Mouse (Mus musculus): ENCODE data around the gene Dpp8. TPM values are rescaled to one million over a fixed set of nuclear protein-coding genes. Genes with fewer than 3 reads are reported as not detected.

The Dpp8 gene
- total and polyA plus RNA-seq, 3 experiments = 36.0 to 53.2 (median 39.9) TPM

DNA sequence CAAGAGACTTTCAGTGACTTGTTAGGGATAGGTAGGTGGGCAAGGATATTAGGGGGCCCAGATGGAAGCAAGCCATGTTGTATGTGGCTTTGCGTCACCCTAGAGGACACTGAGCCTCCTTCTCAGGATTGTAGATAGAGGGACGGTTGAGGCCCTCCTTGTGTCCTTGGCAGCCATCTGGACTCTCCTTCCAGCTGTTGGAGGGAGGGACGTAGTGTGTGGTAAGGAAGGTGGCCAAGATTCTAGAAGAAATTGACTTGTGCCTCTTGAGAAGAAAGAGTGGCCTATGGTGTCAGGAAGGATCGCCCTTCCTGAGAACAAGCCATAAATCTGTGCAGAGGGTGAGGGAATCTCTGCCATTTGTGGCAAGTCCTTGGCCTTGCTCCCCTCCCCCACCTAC, 74.6 kb downstream of the Dpp8 start:
- in situ Hi-C loops (cut with MboI; ENCODE audit: low pct_ligation_motif_present, low pct_unique_long_range_greater_than_20kb, low sequenced_read_pairs) = no loop called here
- no peaks in the 10 kb centered on the region for H3K27me3 ChIP-seq (replicated peaks)
- DNase-seq (ENCODE audit: extremely low read depth) = no peak

DNA sequence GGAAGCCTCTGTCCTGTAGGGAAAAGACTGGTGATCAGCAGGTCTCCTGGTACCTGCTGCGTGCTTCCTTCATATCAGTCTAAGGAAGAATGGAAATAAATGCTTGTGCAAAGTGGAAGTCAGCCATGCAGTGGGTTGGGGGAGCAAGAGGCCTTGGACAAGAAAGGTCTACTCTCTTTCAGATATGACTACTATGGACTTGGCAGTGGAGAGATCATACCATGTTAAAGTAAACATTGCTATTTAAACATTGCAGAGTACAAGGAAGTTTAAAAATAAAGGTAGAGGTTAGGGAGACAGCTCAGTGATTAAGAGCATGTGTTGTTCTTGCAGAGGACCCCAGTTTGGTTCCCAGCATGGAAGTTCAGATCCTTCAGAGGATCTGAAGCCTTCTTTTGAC, 75.7 kb downstream of the Dpp8 start:
- dilution Hi-C loops (cut with MboI; ENCODE audit: extremely low pct_ligation_motif_present, extremely low pct_unique_long_range_greater_than_20kb, low sequenced_read_pairs) = no loop called here
- Histone ChIP-seq H3K79me2 (replicated peaks; ENCODE audit: control insufficient read depth, extremely low read depth, insufficient read depth, poor library complexity, severe bottlenecking) (no peaks in the 10 kb centered on the region), H3K4me3 (replicated peaks in 1 of 3; ENCODE audit: low read depth in 2 of 3, low read length in 2 of 3, poor library complexity in 1 of 3) (no peak overlapping the region), H3K4me1 (ENCODE audit: control insufficient read depth in 1 of 2, insufficient read depth in 2 of 2) (peaks cover 4 to 20% of the 10 kb centered on the region in 2 experiments), H3K9me3 (replicated peaks; ENCODE audit: low read length) (no peaks in the 10 kb centered on the region), H3K4me2 (ENCODE audit: insufficient read depth, low read depth, poor library complexity, severe bottlenecking) (no peak overlapping the region), H3K27me3 (replicated peaks) (no peaks in the 10 kb centered on the region), H3K9ac (ENCODE audit: insufficient read depth, low read depth) (no peak overlapping the region), H3K36me3 (replicated peaks in 1 of 2; ENCODE audit: control insufficient read depth in 1 of 2, insufficient read depth in 1 of 2, low read length in 1 of 2) (no peaks in the 10 kb centered on the region), H3K27ac (ENCODE audit: insufficient read depth, low read depth) (no peak overlapping the region)
- in situ Hi-C loops (cut with MboI; ENCODE audit: low pct_ligation_motif_present, low pct_unique_long_range_greater_than_20kb, low sequenced_read_pairs) = no loop called here
- TF ChIP-seq RCOR1 (conservative IDR thresholded peaks at IDR 0.05; ENCODE audit: low read depth, low read length) (no peak), CHD1 (IDR thresholded peaks at IDR 0.05; ENCODE audit: low read depth, low read length) (no peak), MAZ (IDR thresholded peaks at IDR 0.05; ENCODE audit: low read depth, low read length) (no peak), MAFK (IDR thresholded peaks at IDR 0.05; ENCODE audit: insufficient replicate concordance, low read length) (no peak), KAT2A (IDR thresholded peaks at IDR 0.05; ENCODE audit: insufficient replicate concordance, low read length) (no peak), POLR2AphosphoS2 (IDR thresholded peaks at IDR 0.05; ENCODE audit: low read depth, low read length) (no peak), ELF1 (IDR thresholded peaks at IDR 0.05; ENCODE audit: low read depth, low read length) (no peak), ZNF384 (IDR thresholded peaks at IDR 0.05; ENCODE audit: low read depth, low read length) (no peak), TCF12 (IDR thresholded peaks at IDR 0.05; ENCODE audit: low read depth, low read length) (no peak), GABPA (IDR thresholded peaks at IDR 0.05; ENCODE audit: insufficient replicate concordance, low read depth, low read length) (no peak), JUN (IDR thresholded peaks at IDR 0.05; ENCODE audit: insufficient read depth, low read depth, low read length) (no peak), JUND (conservative IDR thresholded peaks at IDR 0.05; ENCODE audit: low read depth, low read length) (no peak), EP300 (IDR thresholded peaks at IDR 0.05; ENCODE audit: low read length) (no peak), TBP (conservative IDR thresholded peaks at IDR 0.05; ENCODE audit: low read depth, low read length) (no peak), MYC (IDR thresholded peaks at IDR 0.05; ENCODE audit: low read depth, low read length) (no peak), BHLHE40 (IDR thresholded peaks at IDR 0.05; ENCODE audit: low read depth, low read length) (no peak), MXI1 (IDR thresholded peaks at IDR 0.05; ENCODE audit: low read depth, low read length) (no peak), ZC3H11A (IDR thresholded peaks at IDR 0.05; ENCODE audit: low read depth, low read length) (no peak)
- no peak for DNase-seq (ENCODE audit: extremely low read depth)

More for the DNA sequence above, 74.6 kb downstream of the Dpp8 start:
- TF ChIP-seq ELF1 (IDR thresholded peaks at IDR 0.05; ENCODE audit: low read depth, low read length) (no peak), USF2 (conservative IDR thresholded peaks at IDR 0.05; ENCODE audit: low read depth, low read length) (no peak), JUND (conservative IDR thresholded peaks at IDR 0.05; ENCODE audit: low read depth, low read length) (no peak), UBTF (IDR thresholded peaks at IDR 0.05; ENCODE audit: low read depth, low read length) (no peak), MYC (IDR thresholded peaks at IDR 0.05; ENCODE audit: low read depth, low read length) (no peak), POLR2A (IDR thresholded peaks at IDR 0.05; ENCODE audit: low read depth, low read length) (no peak), PAX5 (IDR thresholded peaks at IDR 0.05; ENCODE audit: low read length) (no peak), ZNF384 (IDR thresholded peaks at IDR 0.05; ENCODE audit: low read depth, low read length) (no peak), CTCF (conservative IDR thresholded peaks at IDR 0.05 in 1 of 2, IDR thresholded peaks at IDR 0.05 in 1 of 2; ENCODE audit: low read depth in 2 of 2, low read length in 2 of 2) (no peak), CHD1 (IDR thresholded peaks at IDR 0.05; ENCODE audit: low read depth, low read length) (no peak), SIN3A (IDR thresholded peaks at IDR 0.05; ENCODE audit: low read length) (no peak), E2F4 (IDR thresholded peaks at IDR 0.05; ENCODE audit: insufficient replicate concordance, low read depth, low read length) (no peak), KAT2A (IDR thresholded peaks at IDR 0.05; ENCODE audit: insufficient replicate concordance, low read length) (no peak), RCOR1 (conservative IDR thresholded peaks at IDR 0.05; ENCODE audit: low read depth, low read length) (no peak), TBP (conservative IDR thresholded peaks at IDR 0.05; ENCODE audit: low read depth, low read length) (no peak), TCF12 (IDR thresholded peaks at IDR 0.05; ENCODE audit: low read depth, low read length) (no peak)
- Histone ChIP-seq H3K4me2 (ENCODE audit: insufficient read depth, low read depth, poor library complexity, severe bottlenecking) (no peak overlapping the region), H3K9ac (ENCODE audit: insufficient read depth, low read depth) (no peak overlapping the region), H3K9me3 (replicated peaks; ENCODE audit: low read length) (peaks cover 3% of the 10 kb centered on the region), H3K27ac (ENCODE audit: insufficient read depth, low read depth) (no peak overlapping the region), H3K4me3 (replicated peaks in 1 of 3; ENCODE audit: low read depth in 2 of 3, low read length in 2 of 3, poor library complexity in 1 of 3) (no peak overlapping the region), H3K79me2 (replicated peaks; ENCODE audit: control insufficient read depth, extremely low read depth, insufficient read depth, poor library complexity, severe bottlenecking) (no peaks in the 10 kb centered on the region), H3K36me3 (replicated peaks in 1 of 2; ENCODE audit: control insufficient read depth in 1 of 2, insufficient read depth in 1 of 2, low read length in 1 of 2) (no peaks in the 10 kb centered on the region), H3K4me1 (ENCODE audit: control insufficient read depth in 1 of 2, insufficient read depth in 2 of 2) (peaks cover 4 to 20% of the 10 kb centered on the region in 2 experiments)
- dilution Hi-C loops (cut with MboI; ENCODE audit: extremely low pct_ligation_motif_present, extremely low pct_unique_long_range_greater_than_20kb, low sequenced_read_pairs) = no loop called here
